Mouse (Mus musculus): Measurements from ENCODE around the gene Olfr316.
"Not testable (repeated sequence)": the region's sequence is repeated elsewhere in the genome, so short reads cannot be mapped to it uniquely, and the experiment has no call there.

Olfr316 gene

DNA sequence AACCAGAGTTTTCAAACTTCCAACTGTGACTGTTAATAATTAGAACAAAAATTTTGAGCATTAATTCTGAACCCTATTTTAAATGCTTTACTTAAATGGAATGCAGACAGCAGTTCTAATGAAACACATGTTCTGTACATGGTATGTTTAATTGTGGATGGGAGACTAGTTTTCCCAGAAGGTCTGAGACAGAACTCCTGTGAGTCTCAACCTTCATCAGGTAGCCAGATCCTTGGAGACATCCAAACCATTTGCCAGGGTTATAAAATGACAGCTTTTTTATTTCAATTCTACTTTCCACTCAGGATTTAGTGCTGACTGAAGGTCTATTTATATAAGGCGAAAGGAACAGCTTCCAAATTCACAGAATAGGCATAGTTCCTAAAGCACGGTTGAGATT, at the start of gene Olfr316:
Gene Olfr316, plus strand, starts transcription at position 301 of the 400 bp plus-strand sequence.
- DNase-seq, result no peak

- DNase-seq, result no peak
Measured at GRCm38 (mm10) chr11:58709086-58709485, 43.4 kb upstream of the Olfr316 start.

DNA sequence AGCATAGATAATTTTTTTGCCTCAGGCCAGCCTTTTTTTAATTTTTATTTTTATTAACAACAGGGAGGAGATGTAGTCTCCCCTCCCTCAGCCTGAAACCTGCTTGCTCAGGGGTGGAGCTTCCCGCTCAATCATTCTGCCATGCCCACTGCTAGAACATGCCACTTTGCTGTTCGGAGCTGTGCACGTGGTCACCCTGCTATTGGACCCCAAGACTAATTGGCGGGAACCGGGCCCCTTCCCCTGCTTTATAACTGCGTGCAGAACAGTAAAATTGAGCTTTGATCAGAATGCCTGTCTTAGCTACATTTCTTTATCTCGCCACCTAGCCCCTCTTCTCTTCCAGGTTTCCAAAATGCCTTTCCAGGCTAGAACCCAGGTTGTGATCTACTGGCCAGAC, 34.8 kb upstream of the Olfr316 start:
- DNase-seq, result not testable (repeated sequence)

DNA sequence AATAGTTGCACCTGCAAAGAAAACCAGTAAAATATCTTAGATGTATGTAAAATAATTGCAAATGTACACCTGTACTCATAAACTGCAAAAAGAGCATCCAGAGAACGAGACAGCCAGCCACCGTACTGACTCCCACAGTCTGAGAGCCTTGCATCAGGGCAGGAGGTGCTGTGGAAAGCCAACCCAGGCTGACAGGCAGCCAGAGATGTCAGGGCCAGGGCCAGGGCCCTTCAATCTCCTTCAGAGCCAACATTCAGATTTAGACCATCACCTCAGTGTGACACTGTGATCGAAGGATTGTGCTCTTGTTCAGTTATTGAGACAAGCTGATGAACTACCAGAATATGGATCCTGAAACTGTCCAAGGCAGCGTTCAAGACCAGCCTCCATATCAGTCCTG, 32.8 kb upstream of the Olfr316 start:
- no peak for DNase-seq

- DNase-seq, result no peak
Measured at GRCm38 (mm10) chr11:58723914-58724313, 28.6 kb upstream of the Olfr316 start, which contains the start of gene Olfr318. Gene Olfr318 (minus strand): TSS chr11:58724014.

GRCm38 (mm10) chr11:58727896-58728650, 24.5 kb upstream of the Olfr316 start:
- DNase-seq, result peak; percentile 27

- DNase-seq, result no peak
Measured at GRCm38 (mm10) chr11:58733372-58733771, 19.2 kb upstream of the Olfr316 start.

DNA sequence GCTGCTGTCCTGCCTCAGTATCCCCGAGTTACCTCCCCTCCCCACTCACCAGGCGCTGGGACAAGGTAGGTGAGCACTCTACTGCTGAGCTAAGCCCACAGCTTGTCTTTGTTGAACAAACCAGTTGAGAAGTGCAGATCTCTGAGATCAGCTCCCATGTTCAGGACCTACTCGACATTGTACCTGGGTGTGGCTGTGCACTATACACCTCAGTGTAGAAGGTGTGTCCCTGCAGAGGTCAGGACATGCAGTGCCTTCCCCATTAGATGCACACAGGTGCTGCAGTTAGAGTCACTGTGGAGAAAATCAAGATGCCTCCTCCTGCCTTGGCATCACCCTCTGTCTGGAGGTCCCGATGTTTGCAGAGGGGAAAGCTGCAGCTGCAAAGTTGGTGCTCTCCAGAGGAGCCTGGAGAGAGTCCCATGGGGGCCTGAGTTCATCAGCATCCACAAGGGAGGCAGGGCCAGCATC, 13.7 kb upstream of the Olfr316 start, which contains the start of gene Olfr317:
Gene Olfr317, minus strand, starts transcription at position 421 of the 471 bp plus-strand sequence.
- no peak for DNase-seq

GRCm38 (mm10) chr11:58751096-58751495, 1.4 kb upstream of the Olfr316 start:
- not testable (repeated sequence) for DNase-seq

DNA sequence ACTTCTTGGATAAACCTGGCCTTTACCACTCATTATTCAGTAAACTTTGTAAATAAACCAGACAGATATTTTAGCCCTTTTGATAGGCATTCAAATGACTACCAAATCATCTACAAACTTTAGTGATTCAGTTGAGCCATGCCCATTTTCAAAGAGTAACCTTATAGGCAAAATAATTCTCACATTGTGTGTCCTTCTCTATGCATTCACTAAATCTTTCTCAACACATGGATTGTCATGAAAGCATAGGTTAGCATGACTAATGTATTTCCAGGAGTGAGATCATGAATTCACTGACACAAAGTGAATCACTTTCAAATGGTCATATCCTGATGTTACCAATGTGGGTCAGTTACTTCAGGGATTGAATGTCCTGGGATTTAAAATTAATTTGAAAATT, 20.4 kb downstream of the Olfr316 start, which contains the start of gene Olfr315:
Gene Olfr315, plus strand, starts transcription at position 301 of the 400 bp plus-strand sequence.
- no peak for DNase-seq

GRCm38 (mm10) chr11:58782480-58783089, 30.1 kb downstream of the Olfr316 start, which contains the start of gene Olfr314:
Gene Olfr314 (plus strand): TSS chr11:58782952.
- DNase-seq, result no peak

- no peak for DNase-seq
Measured at GRCm38 (mm10) chr11:58784182-58784581, 31.6 kb downstream of the Olfr316 start.

DNA sequence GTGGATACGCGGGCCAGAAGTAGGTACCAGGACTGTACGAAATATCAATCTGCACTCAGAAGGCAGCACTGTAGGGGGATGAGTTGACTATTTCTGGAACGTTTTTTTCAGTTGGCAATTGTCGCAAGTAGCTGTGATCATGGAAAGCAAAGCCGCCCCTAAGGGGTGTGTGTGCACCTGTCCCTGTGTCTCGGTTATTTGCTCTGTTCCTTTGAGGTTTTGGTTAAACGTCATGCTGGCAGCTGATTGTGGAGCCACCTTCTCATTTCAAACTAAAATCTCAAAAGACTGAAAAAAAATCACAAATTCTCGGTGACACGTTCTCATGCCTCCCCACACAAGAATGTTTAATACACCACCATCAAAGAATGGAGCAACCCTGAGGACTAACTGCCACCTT, 35.1 kb downstream of the Olfr316 start:
- DNase-seq, result no peak

- no peak for DNase-seq
Measured at GRCm38 (mm10) chr11:58788346-58788745, 35.8 kb downstream of the Olfr316 start.

DNA sequence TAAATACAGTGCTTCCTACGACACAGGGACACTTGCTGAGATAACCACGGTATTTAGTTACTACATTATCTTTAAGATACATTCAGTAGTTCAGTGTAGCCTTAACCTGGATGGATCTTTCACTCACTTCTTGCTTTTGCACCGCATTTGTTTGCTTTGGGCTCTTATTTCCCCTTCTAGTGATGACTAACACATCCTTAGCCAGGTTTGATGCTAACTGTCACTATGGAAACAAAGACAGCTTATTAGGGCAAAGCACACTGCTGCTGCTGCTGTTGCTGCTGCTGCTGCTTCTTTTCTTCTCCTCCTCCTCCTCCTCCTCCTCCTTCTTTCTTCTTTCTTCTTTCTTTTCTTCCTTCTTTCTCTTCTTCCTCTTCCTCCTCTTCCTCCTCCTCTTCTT, 37.0 kb downstream of the Olfr316 start:
- no peak for DNase-seq

DNA sequence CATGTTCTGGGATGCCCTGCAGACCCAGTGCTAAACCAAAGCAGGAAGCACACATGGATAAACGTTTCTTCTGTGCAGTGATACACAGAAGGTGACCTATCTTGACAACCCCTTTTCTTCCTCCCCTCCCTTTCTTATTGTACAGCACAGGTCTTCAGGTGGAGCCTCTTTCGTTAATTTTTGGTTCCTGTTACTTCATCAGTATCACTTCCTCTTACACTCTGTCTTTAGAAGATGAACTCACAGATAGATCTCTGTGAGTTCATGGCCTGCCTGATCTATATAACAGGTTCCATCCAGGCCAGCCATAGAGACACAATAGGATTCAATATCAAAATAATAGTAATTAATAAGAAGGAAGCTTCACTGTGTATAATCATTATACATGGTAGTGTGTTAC, 37.5 kb downstream of the Olfr316 start:
- no peak for DNase-seq

- no peak for DNase-seq
Measured at GRCm38 (mm10) chr11:58790646-58791045, 38.1 kb downstream of the Olfr316 start.

DNA sequence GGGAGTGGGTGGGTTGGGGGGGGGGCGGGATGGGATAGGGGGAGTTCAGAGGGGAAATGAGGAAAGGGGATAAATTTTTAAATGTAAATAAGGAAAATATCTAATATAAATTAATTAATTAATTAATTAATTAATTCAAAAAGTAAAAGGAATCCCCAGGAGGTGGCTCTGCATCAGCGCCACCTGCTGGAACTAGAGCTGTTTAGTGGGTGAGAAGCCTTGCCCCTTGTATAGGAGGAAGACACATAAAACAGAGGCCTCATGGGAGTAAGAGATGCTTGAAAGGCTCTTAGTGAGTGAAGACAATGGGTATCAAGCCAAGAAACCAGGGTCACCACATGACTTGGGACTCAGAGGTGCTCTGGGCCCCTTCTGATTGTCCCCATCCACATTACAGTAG, 43.3 kb downstream of the Olfr316 start:
- no peak for DNase-seq

DNA sequence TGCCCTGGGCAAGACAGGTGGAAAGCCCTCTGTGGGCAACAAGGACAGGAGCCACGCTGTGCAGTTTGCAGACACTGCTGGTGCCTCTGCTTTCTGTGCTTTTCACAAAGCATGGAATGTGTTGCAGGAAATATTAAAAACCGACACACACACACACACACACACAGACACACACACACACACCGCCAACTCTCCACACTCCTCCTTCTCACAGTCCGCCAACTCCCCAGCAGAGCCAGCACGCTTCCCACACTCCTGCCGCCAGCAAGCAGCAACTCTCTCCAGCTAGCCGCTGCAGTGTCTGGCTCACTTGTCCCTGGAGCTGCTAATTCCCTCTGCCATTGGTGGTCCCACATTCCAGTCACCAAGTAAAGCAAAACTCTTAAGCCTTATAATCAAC, 44.3 kb downstream of the Olfr316 start:
- DNase-seq, result peak; percentile 10

DNA sequence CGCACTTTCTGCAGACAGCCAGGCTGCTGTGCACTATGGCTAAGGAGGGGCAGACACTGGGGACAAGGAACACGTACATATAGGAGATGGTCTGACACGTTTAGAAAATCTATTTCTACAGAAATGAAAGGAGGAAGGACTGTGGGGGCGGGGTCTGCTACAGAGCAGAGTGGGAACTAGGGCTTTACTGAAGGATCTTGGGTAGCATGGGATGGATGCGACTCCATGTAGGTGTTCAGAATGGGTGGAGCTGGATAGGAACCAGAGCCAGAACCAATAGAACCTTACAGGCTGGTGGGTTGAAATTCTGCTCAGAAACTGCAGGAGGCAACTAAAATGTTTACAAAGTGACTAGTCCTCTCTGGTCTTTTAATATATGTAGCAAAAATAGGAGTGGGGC, 47.2 kb downstream of the Olfr316 start:
- no peak for DNase-seq

- no peak for DNase-seq
Measured at GRCm38 (mm10) chr11:58801558-58802228, 49.2 kb downstream of the Olfr316 start, which contains the start of gene Fam183b. Gene Fam183b (minus strand): TSS chr11:58801960.

DNA sequence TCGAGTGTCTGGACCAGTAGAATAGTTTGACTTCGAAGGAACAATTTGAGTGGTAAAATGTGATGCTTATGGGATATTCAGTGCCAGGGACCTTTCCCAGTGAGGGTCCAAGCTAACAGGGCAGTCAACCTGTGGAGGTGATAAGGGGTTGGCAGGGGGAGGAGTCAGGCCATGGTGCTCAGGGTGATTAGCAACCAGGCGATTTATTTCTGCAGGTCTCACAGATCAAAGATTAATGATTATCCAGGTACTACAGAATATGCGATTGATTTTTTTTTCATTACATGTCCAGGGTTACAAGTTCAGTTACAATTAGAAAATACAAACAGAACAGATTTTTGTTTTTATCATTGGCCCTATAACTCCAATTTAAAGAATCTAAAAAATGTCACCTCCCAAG, 51.3 kb downstream of the Olfr316 start:
- DNase-seq, result no peak

- DNase-seq, result no peak
Measured at GRCm38 (mm10) chr11:58804393-58804792, 51.9 kb downstream of the Olfr316 start.
